Mouse (Mus musculus): Measurements from ENCODE around the gene A530064D06Rik. TPM values are rescaled to one million over a fixed set of nuclear protein-coding genes. Genes with fewer than 3 reads are reported as not detected.
"Not testable (repeated sequence)": the region's sequence is repeated elsewhere in the genome, so short reads cannot be mapped to it uniquely, and the experiment has no call there.

The A530064D06Rik gene
- polyA plus RNA-seq (2015; fragmentation: Nextera tagmentation; extraction: Ambion mirVana), result 0.20 TPM in 1 of 2 replicates, not detected in the other

- not testable (repeated sequence) for H3K36me3 ChIP-seq (ENCODE audit: control insufficient read depth, insufficient read depth, low read length); H3K4me1 ChIP-seq (ENCODE audit: control insufficient read depth, insufficient read depth, low read length); H3K27ac ChIP-seq (ENCODE audit: low read length); ATAC-seq; H3K9ac ChIP-seq (ENCODE audit: low read depth, low read length); H3K27me3 ChIP-seq (ENCODE audit: control insufficient read depth, insufficient read depth, low read depth, low read length); H3K9me3 ChIP-seq (replicated peaks; ENCODE audit: control insufficient read depth, low read length, poor library complexity, severe bottlenecking); H3K4me3 ChIP-seq (ENCODE audit: low read depth, low read length); H3K4me2 ChIP-seq (ENCODE audit: low read length)
- 73% methylated on average over 2 of the region's 2 CpGs for WGBS
Observed at GRCm38 (mm10) chr17:48167103-48167502, at the start of gene A530064D06Rik. Gene A530064D06Rik (minus strand): TSS chr17:48167275.

GRCm38 (mm10) chr17:48215429-48215828, 48.4 kb upstream of the A530064D06Rik start:
- Histone ChIP-seq H3K4me1 (ENCODE audit: control insufficient read depth, insufficient read depth, low read length) (no peaks in the 10 kb centered on the region), H3K36me3 (ENCODE audit: control insufficient read depth, insufficient read depth, low read length) (no peaks in the 10 kb centered on the region), H3K9ac (ENCODE audit: low read depth, low read length) (no peak overlapping the region), H3K9me3 (replicated peaks; ENCODE audit: control insufficient read depth, low read length, poor library complexity, severe bottlenecking) (no peaks in the 10 kb centered on the region), H3K4me3 (ENCODE audit: low read depth, low read length) (no peak overlapping the region), H3K27ac (ENCODE audit: low read length) (no peak overlapping the region), H3K4me2 (ENCODE audit: low read length) (no peak overlapping the region), H3K27me3 (ENCODE audit: control insufficient read depth, insufficient read depth, low read depth, low read length) (no peaks in the 10 kb centered on the region)
- WGBS, result 87% methylated on average over 1 of the region's 1 CpGs
- no peak for ATAC-seq

DNA sequence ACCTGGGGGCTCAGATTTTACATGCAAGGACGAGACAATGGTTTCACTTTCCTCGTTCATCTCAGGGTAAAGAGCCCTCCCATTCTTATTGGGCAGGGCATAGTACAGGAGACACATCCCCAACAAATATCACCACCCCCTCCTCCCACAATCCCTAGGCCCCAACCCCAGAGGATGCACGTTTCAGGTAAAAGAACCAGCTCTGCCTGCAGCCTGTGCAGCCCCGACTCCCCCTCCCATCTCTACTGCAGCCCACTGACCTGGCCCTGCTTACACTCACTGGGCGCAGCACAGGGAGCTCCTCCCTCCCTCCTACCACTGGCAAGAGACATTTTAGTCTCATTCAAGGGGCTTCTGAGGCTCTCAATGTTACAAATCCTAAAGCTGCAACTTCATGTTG, 46.4 kb upstream of the A530064D06Rik start:
- H3K4me2 ChIP-seq (ENCODE audit: low read length), result no peak overlapping the region

DNA sequence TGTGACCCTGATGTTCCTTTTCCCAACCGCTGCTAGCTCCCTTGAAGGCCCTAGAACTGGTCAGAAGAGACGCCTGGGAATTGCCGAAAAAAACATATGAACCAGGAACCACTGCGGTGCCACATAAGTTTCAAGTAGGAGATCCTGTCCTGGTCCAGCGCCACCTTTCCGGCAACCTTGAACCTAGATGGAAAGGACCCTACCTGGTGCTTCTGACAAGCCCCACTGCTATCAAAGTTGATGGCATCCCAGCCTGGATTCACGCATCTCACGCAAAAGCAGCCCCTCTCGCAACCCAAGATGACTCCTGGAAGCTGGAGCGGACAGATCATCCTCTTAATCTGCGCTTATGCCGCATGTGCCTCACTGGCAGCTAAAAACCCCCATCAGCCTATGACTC, 45.5 kb upstream of the A530064D06Rik start:
- 95% methylated on average over 12 of the region's 12 CpGs for WGBS
- no peak overlapping the region for H3K4me2 ChIP-seq (ENCODE audit: low read length)
- no peaks in the 10 kb centered on the region for H3K27me3 ChIP-seq (ENCODE audit: control insufficient read depth, insufficient read depth, low read depth, low read length)
- no peaks in the 10 kb centered on the region for H3K4me1 ChIP-seq (ENCODE audit: control insufficient read depth, insufficient read depth, low read length)
- ATAC-seq, result no peak
- no peak overlapping the region for H3K4me3 ChIP-seq (ENCODE audit: low read depth, low read length)
- H3K36me3 ChIP-seq (ENCODE audit: control insufficient read depth, insufficient read depth, low read length), result no peaks in the 10 kb centered on the region
- H3K9ac ChIP-seq (ENCODE audit: low read depth, low read length), result no peak overlapping the region
- no peak overlapping the region for H3K27ac ChIP-seq (ENCODE audit: low read length)
- H3K9me3 ChIP-seq (replicated peaks; ENCODE audit: control insufficient read depth, low read length, poor library complexity, severe bottlenecking), result no peaks in the 10 kb centered on the region

More for the DNA sequence above, 46.4 kb upstream of the A530064D06Rik start:
- no peaks in the 10 kb centered on the region for H3K36me3 ChIP-seq (ENCODE audit: control insufficient read depth, insufficient read depth, low read length)
- H3K9ac ChIP-seq (ENCODE audit: low read depth, low read length), result no peak overlapping the region
- ATAC-seq, result no peak
- H3K9me3 ChIP-seq (replicated peaks; ENCODE audit: control insufficient read depth, low read length, poor library complexity, severe bottlenecking), result no peaks in the 10 kb centered on the region
- H3K4me1 ChIP-seq (ENCODE audit: control insufficient read depth, insufficient read depth, low read length), result no peaks in the 10 kb centered on the region
- no peaks in the 10 kb centered on the region for H3K27me3 ChIP-seq (ENCODE audit: control insufficient read depth, insufficient read depth, low read depth, low read length)
- no peak overlapping the region for H3K27ac ChIP-seq (ENCODE audit: low read length)
- WGBS, result 70% methylated on average over 5 of the region's 5 CpGs
- no peak overlapping the region for H3K4me3 ChIP-seq (ENCODE audit: low read depth, low read length)

GRCm38 (mm10) chr17:48203086-48203485, 36.0 kb upstream of the A530064D06Rik start:
- no peak for ATAC-seq
- 0 out of 2 replicates have a peak, but pooled peaks cover 2% of the 10 kb centered on the region for H3K9me3 ChIP-seq (replicated peaks; ENCODE audit: control insufficient read depth, low read length, poor library complexity, severe bottlenecking)
- H3K4me2 ChIP-seq (ENCODE audit: low read length), result no peak overlapping the region
- H3K27me3 ChIP-seq (ENCODE audit: control insufficient read depth, insufficient read depth, low read depth, low read length), result no peaks in the 10 kb centered on the region
- no peaks in the 10 kb centered on the region for H3K4me1 ChIP-seq (ENCODE audit: control insufficient read depth, insufficient read depth, low read length)
- no peak overlapping the region for H3K27ac ChIP-seq (ENCODE audit: low read length)
- no peak overlapping the region for H3K9ac ChIP-seq (ENCODE audit: low read depth, low read length)
- WGBS, result 96% methylated on average over 12 of the region's 12 CpGs
- no peak overlapping the region for H3K4me3 ChIP-seq (ENCODE audit: low read depth, low read length)
- H3K36me3 ChIP-seq (ENCODE audit: control insufficient read depth, insufficient read depth, low read length), result no peaks in the 10 kb centered on the region

DNA sequence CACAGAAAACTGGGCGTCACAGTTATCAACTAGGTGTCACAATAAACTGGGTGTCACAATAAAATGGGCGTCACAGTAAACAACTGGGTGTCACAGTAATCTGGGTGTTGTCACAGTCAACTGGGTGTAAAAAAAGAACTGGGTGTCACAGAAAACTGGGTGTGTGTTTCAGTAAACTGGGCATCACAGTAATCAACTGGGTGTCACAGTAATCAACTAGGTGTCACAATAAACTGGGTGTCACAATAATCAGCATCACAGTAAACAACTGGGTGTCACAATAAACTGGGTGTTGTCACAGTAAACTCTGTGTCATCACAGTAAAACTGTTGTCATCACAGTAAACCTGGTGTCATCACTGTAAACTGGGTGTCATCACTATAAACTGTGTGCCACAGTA, 25.3 kb upstream of the A530064D06Rik start:
- Histone ChIP-seq H3K4me2 (ENCODE audit: low read length) (no peak overlapping the region), H3K27me3 (ENCODE audit: control insufficient read depth, insufficient read depth, low read depth, low read length) (no peaks in the 10 kb centered on the region), H3K4me3 (ENCODE audit: low read depth, low read length) (no peak overlapping the region), H3K36me3 (ENCODE audit: control insufficient read depth, insufficient read depth, low read length) (no peaks in the 10 kb centered on the region), H3K9me3 (replicated peaks; ENCODE audit: control insufficient read depth, low read length, poor library complexity, severe bottlenecking) (no peaks in the 10 kb centered on the region), H3K27ac (ENCODE audit: low read length) (no peak overlapping the region), H3K9ac (ENCODE audit: low read depth, low read length) (no peak overlapping the region), H3K4me1 (ENCODE audit: control insufficient read depth, insufficient read depth, low read length) (no peaks in the 10 kb centered on the region)
- ATAC-seq, result no peak
- 80% methylated on average over 2 of the region's 2 CpGs for WGBS

DNA sequence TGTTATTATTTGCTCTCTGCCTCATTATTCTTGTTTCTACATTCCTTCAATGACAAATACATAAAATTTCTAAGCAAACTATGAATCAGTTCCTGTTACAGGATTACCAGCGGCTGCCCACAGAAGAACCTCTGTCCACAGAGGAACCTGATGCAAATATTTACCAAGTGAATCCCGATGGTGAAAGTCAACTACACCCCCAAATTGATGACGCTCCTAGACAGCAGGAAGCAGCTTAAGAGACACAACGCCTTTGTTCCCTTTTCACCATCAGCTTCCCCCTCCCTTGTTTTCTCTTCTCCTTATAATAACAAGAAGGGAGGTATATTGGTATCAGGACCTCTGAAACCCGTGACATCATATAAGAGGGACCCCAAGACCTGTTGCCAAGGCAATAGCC, 18.2 kb upstream of the A530064D06Rik start:
- Histone ChIP-seq H3K9me3 (replicated peaks; ENCODE audit: control insufficient read depth, low read length, poor library complexity, severe bottlenecking) (no peaks in the 10 kb centered on the region), H3K4me2 (ENCODE audit: low read length) (no peak overlapping the region), H3K4me3 (ENCODE audit: low read depth, low read length) (no peak overlapping the region), H3K4me1 (ENCODE audit: control insufficient read depth, insufficient read depth, low read length) (no peaks in the 10 kb centered on the region), H3K27me3 (ENCODE audit: control insufficient read depth, insufficient read depth, low read depth, low read length) (no peaks in the 10 kb centered on the region), H3K36me3 (ENCODE audit: control insufficient read depth, insufficient read depth, low read length) (no peaks in the 10 kb centered on the region), H3K27ac (ENCODE audit: low read length) (no peak overlapping the region), H3K9ac (ENCODE audit: low read depth, low read length) (no peak overlapping the region)
- ATAC-seq, result no peak
- 76% methylated on average over 5 of the region's 5 CpGs for WGBS

DNA sequence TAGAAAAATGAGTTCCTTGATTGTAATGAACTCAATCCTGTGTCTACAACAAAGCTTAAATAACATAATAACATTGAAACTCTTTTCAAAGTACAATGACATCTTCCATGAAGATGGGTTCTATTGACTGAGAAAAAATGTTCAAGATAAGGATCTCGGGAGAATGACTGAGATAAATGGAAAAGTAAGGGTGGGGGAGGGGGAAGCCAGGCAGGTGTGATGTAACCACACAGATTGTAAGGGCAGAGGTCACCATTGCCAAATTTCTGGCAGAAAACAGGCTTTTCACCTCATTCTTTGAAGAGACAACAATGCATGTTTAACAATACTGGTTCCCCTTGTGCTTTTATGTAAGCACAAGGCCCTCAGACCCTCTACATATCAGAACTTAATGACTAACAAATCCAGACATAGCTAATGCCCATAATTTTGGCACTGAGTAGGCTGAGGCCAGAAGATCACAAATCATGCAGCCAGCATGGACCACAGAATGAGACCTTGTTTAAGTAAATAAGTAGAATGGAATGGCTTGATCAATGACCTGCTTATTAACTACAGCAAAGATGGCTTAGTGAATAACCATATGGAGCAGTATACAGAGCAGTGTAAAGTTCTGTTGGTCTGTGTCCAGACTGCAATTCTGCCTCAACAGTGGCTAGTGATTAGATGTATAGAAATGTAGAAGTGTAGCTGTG, 9.5 kb downstream of the A530064D06Rik start:
- Histone ChIP-seq H3K36me3 (ENCODE audit: control insufficient read depth, insufficient read depth, low read length) (no peaks in the 10 kb centered on the region), H3K4me2 (ENCODE audit: low read length) (no peak overlapping the region), H3K9me3 (replicated peaks; ENCODE audit: control insufficient read depth, low read length, poor library complexity, severe bottlenecking) (no peaks in the 10 kb centered on the region; the same call in 1 of the 2 replicates), H3K27me3 (ENCODE audit: control insufficient read depth, insufficient read depth, low read depth, low read length) (no peaks in the 10 kb centered on the region), H3K4me1 (ENCODE audit: control insufficient read depth, insufficient read depth, low read length) (no peaks in the 10 kb centered on the region), H3K27ac (ENCODE audit: low read length) (no peak overlapping the region), H3K9ac (ENCODE audit: low read depth, low read length) (no peak overlapping the region), H3K4me3 (ENCODE audit: low read depth, low read length) (no peak overlapping the region)
- ATAC-seq, result no peak
- 65% methylated on average over 1 of the region's 1 CpGs for WGBS

- no peaks in the 10 kb centered on the region for H3K27me3 ChIP-seq (ENCODE audit: control insufficient read depth, insufficient read depth, low read depth, low read length)
- H3K36me3 ChIP-seq (ENCODE audit: control insufficient read depth, insufficient read depth, low read length), result no peaks in the 10 kb centered on the region
- no peak within 1 kb of the TSS for H3K9ac ChIP-seq (ENCODE audit: low read depth, low read length)
- H3K4me1 ChIP-seq (ENCODE audit: control insufficient read depth, insufficient read depth, low read length), result no peaks in the 10 kb centered on the region
- H3K4me2 ChIP-seq (ENCODE audit: low read length), result no peak within 1 kb of the TSS
- no peak within 1 kb of the TSS for H3K4me3 ChIP-seq (ENCODE audit: low read depth, low read length)
- no peak within 1 kb of the TSS for H3K27ac ChIP-seq (ENCODE audit: low read length)
- ATAC-seq, result no peak
- WGBS, result 81% methylated on average over 3 of the region's 3 CpGs
- H3K9me3 ChIP-seq (replicated peaks; ENCODE audit: control insufficient read depth, low read length, poor library complexity, severe bottlenecking), result no peaks in the 10 kb centered on the region
Observed at GRCm38 (mm10) chr17:48146120-48146519, 21.0 kb downstream of the A530064D06Rik start, which contains the start of gene 9830107B12Rik. Gene 9830107B12Rik (minus strand): TSS chr17:48146268.

Measured in midbrain, embryonic 16.5 days (tissue).